Mouse (Mus musculus) forebrain, embryonic 11.5 days (tissue): ENCODE results near the gene Gm45213. TPM values are rescaled to one million over a fixed set of nuclear protein-coding genes. Genes with fewer than 3 reads are reported as not detected.

Experiments
- ATAC-seq: fragments of 200-750 bp; cut with Nextera tagmentation; replicated peaks from 2 replicates; pipeline ENCODE4 v1.8.0; 2017; ENCODE audit warnings: moderate TSS enrichment; ENCODE audit not compliant: low FRiP score
- DNase-seq: peaks from one replicate; pipeline ENCODE4 v3.0.0-alpha.2; 2017; ENCODE audit warnings: low spot score
- H3K27ac ChIP-seq: fragments of 300-500 bp; sonication (generic); 2 replicates; pipeline ENCODE4 v1.5.1; 2014; ENCODE audit warnings: low read depth, low read length
- H3K27me3 ChIP-seq: fragments of 300-500 bp; sonication (generic); 2 replicates; pipeline ENCODE4 v1.6.1; 2014; ENCODE audit warnings: mild to moderate bottlenecking, low read length, mixed read lengths; ENCODE audit not compliant: control insufficient read depth, insufficient read depth
- H3K36me3 ChIP-seq: fragments of 300-500 bp; sonication (generic); 2 replicates; pipeline ENCODE4 v1.6.1; 2014; ENCODE audit warnings: mild to moderate bottlenecking, low read length, moderate library complexity, mixed read lengths; ENCODE audit not compliant: control insufficient read depth, insufficient read depth
- H3K4me1 ChIP-seq: fragments of 300-500 bp; sonication (generic); replicated peaks from 2 replicates; pipeline ENCODE4 v1.6.1; 2014; ENCODE audit warnings: low read length, mixed read lengths; ENCODE audit not compliant: control insufficient read depth, insufficient read depth
- H3K4me2 ChIP-seq: fragments of 300-500 bp; sonication (generic); 2 replicates; pipeline ENCODE4 v1.6.1; 2014; ENCODE audit warnings: low read depth, mild to moderate bottlenecking, low read length, moderate library complexity, mixed read lengths; ENCODE audit not compliant: severe bottlenecking
- H3K4me3 ChIP-seq: fragments of 300-500 bp; sonication (generic); 2 replicates; pipeline ENCODE4 v1.5.1; 2014; ENCODE audit warnings: low read depth, low read length
- H3K9ac ChIP-seq: fragments of 300-500 bp; sonication (generic); 2 replicates; pipeline ENCODE4 v1.6.1; 2014; ENCODE audit warnings: low read length
- H3K9me3 ChIP-seq: fragments of 300-500 bp; sonication (generic); 2 replicates; pipeline ENCODE4 v1.6.1; 2016; ENCODE audit warnings: low read length, mixed read lengths; ENCODE audit not compliant: control insufficient read depth
- WGBS: fragments of 180-500 bp; shearing (Covaris S2); extraction: QIAGEN DNeasy Blood & Tissue Kit; methylation state at CpG from one replicate; pipeline ENCODE4 v1.1.7; 2014; 5-methylcytosine and 5-hydroxymethylcytosine counted together
- polyA plus RNA-seq: library from polyadenylated mRNA; unstranded; fragments of >200 nt; fragmentation: Nextera tagmentation; extraction: Ambion mirVana; gene quantifications from 2 replicates; pipeline ENCODE4 v1.2.1, GENCODE M21; 2014

The Gm45213 gene
- polyA plus RNA-seq, 1 experiment from 2014 or later = not detected

DNA sequence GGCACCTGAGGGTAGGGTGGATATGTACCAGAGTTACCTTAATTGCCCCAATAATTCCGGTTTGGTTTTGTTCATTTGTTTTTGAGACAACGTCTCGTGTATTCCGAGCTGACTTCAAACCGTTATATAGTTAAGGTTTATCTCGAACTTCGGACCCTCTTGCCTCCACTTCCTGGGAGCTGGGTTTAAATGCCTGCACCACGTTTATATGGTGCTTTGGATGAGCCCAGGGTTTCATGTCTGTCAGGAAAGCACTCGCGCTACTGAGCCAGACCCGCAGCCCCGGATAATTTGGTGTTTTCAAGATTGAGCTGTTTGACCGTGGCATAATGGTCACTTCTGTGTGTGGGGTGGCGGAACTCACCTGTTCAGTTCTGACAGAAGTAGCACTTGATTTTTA is 17.7 kb downstream of the Gm45213 start:
- Histone ChIP-seq H3K9ac (peak overlapping the region; percentile 93), H3K9me3 (no peaks in the 10 kb centered on the region), H3K4me2 (peak overlapping the region; percentile 82), H3K27ac (no peak overlapping the region), H3K36me3 (no peaks in the 10 kb centered on the region; the same call in 1 of the 2 replicates), H3K27me3 (no peaks in the 10 kb centered on the region), H3K4me1 (peaks cover 4% of the 10 kb centered on the region; the same call in 1 of the 2 replicates), H3K4me3 (peak overlapping the region; percentile 96)
- no peak for DNase-seq
- no peak for ATAC-seq
- 2% methylated on average over 14 of the region's 14 CpGs for WGBS

DNA sequence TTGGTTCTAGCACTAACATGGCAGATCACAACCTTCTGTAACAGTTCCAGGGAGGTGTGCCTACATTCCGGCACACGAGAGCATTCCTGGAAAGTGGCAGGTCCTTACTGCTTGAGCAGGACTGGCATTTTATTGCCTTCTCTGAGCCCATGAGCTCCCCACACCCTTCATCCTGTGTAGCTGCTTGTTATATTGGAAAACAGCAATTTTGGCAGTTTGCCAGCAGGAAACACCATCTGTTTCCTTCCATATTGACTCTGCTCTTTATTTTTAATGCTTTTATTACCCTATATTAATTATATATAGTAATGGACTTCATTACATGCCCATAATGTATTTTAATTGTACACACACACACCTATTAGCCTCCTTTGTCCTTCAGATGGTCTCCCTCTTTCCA is 33.0 kb downstream of the Gm45213 start:
- Histone ChIP-seq H3K4me2 (no peak overlapping the region), H3K27ac (no peak overlapping the region), H3K4me1 (peaks cover 2% of the 10 kb centered on the region; the same call in 1 of the 2 replicates), H3K4me3 (no peak overlapping the region), H3K9ac (no peak overlapping the region), H3K27me3 (no peaks in the 10 kb centered on the region), H3K36me3 (peaks cover 20% of the 10 kb centered on the region), H3K9me3 (no peaks in the 10 kb centered on the region)
- DNase-seq = no peak
- ATAC-seq = no peak
- 90% methylated on average over 2 of the region's 2 CpGs for WGBS

DNA sequence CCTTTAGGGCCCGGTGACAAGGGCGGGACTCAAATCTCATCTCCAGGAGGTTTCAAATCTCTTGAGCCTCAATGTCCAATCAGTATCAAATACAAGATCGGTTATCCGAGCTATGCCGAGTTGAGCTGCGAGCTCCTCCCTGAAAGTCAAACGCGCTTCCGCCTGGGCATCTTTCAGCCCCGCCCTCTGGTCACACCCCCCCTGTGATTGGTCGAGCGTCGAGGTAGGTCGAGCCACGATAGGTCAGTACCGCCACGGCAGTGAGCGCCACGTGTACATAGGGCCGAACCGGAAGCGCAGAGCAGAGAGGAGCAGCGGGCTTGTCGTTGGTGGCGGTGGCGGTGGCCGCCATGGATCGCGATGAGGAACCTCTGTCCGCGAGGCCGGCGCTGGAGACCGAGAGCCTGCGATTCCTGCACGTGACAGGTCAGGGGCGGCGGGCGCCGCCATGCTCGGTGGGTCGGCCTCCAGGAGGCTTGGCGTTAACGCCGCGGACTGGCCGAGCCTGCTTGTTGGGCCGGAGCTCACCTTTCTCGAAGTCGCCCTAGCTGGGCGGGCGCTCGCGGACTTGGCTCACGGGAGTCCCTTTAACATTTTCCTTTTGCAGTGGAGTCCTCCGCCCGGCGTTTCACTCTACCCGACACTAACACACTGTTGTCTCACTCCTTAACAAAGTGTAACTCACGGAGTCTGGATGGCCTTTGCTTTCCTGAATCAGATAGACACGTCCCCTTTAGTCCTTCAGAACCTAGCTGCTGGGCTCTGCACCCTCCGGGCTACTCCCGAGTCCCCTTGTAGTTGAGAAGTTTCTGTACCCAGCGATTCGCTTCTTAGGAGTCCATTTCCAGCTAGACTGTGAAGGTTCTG is 36.2 kb downstream of the Gm45213 start, which contains the start of gene Selenos:
TSS of gene Selenos (plus strand) at position 286 of the 867 bp plus-strand sequence.
- H3K27me3 ChIP-seq = no peaks in the 10 kb centered on the region
- under 1% methylated on average over 65 of the region's 65 CpGs for WGBS
- peak within 1 kb of the TSS; percentile 62 for H3K4me3 ChIP-seq
- H3K9me3 ChIP-seq = no peaks in the 10 kb centered on the region
- H3K9ac ChIP-seq = peak within 1 kb of the TSS; percentile 50
- peak; percentile 100 for ATAC-seq
- peak within 1 kb of the TSS; percentile 82 for H3K4me2 ChIP-seq
- DNase-seq = peak; percentile 97
- H3K36me3 ChIP-seq = peaks cover 13% of the 10 kb centered on the region
- peaks cover 2% of the 10 kb centered on the region; the same call in 1 of the 2 replicates for H3K4me1 ChIP-seq
- peak within 1 kb of the TSS; percentile 9; the same call in 1 of the 2 replicates for H3K27ac ChIP-seq

DNA sequence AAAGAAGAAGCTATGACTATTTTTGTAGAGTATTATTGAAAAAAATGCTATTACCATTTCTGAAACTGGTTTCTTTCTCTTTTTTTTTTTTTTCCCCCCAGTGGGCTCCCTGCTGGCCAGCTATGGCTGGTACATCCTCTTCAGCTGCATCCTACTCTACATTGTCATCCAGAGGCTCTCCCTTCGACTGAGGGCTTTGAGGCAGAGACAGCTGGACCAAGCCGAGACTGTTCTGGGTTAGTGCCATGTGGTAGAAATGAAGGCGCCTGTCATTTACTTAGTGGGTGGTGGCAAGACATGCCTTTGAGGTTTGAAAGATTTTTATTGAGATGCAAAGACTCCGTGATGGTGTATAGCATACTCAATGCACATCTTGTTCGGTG is 36.8 kb downstream of the Gm45213 start:
- Histone ChIP-seq H3K4me2 (peak overlapping the region; percentile 82), H3K9ac (peak overlapping the region; percentile 50), H3K27me3 (no peaks in the 10 kb centered on the region), H3K4me3 (peak overlapping the region; percentile 62), H3K27ac (no peak overlapping the region), H3K9me3 (no peaks in the 10 kb centered on the region), H3K4me1 (peaks cover 2% of the 10 kb centered on the region; the same call in 1 of the 2 replicates), H3K36me3 (peaks cover 9% of the 10 kb centered on the region)
- 52% methylated on average over 5 of the region's 5 CpGs for WGBS
- ATAC-seq (no peak), DNase-seq (no peak)

DNA sequence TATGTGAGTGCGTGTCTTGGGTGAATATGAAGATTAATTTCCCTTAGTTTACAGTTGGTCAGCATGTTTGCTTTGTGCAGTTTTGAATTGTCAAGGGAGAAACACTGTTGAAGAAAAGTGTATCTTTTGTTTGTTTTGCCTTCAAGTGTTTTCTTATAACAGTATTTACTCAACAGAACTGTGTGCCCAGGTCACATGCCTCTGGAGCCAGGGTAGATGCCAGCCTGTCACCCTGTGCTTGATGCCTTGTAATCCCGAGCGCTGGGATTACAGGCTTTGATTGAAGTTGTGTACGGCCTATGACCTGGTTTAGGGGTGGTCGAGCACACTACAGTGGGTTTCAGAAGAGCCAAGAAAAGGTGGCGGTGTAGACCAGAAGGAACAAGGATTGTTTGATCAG is 40.4 kb downstream of the Gm45213 start:
- no peak overlapping the region for H3K4me2 ChIP-seq
- H3K9me3 ChIP-seq = no peaks in the 10 kb centered on the region
- peaks cover 2% of the 10 kb centered on the region; the same call in 1 of the 2 replicates for H3K4me1 ChIP-seq
- no peak overlapping the region for H3K9ac ChIP-seq
- H3K36me3 ChIP-seq = peaks cover 11% of the 10 kb centered on the region; the same call in 1 of the 2 replicates
- no peak for ATAC-seq
- no peak for DNase-seq
- H3K27ac ChIP-seq = no peak overlapping the region
- no peak overlapping the region for H3K4me3 ChIP-seq
- H3K27me3 ChIP-seq = no peaks in the 10 kb centered on the region
- WGBS = 90% methylated on average over 6 of the region's 6 CpGs

DNA sequence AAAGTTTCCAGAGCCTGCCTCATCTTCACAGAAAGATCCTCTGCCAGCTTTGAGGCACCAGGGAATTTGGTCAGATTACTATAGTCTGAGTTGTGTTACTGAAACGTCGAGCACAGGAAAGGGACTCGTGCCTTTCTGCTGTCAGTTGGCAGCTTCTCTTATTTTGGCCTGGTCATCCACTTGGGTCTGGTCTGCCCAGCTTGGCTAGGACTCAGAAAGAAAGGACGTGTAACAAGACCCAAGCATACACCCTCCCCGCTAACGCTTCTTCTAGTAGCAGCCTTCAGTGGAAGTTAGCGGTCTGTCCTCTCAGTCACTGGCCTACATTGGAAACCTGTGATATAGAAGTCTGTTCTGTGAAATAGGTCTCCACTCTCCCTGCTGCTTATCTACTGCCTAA is 41.1 kb downstream of the Gm45213 start:
- H3K9ac ChIP-seq = no peak overlapping the region
- no peak overlapping the region for H3K4me2 ChIP-seq
- DNase-seq (no peak), ATAC-seq (no peak)
- 91% methylated on average over 7 of the region's 7 CpGs for WGBS
- H3K4me3 ChIP-seq = no peak overlapping the region
- no peaks in the 10 kb centered on the region for H3K9me3 ChIP-seq
- H3K36me3 ChIP-seq = peaks cover 13% of the 10 kb centered on the region; the same call in 1 of the 2 replicates
- H3K27me3 ChIP-seq = no peaks in the 10 kb centered on the region
- H3K27ac ChIP-seq = no peak overlapping the region
- no peaks in the 10 kb centered on the region for H3K4me1 ChIP-seq

DNA sequence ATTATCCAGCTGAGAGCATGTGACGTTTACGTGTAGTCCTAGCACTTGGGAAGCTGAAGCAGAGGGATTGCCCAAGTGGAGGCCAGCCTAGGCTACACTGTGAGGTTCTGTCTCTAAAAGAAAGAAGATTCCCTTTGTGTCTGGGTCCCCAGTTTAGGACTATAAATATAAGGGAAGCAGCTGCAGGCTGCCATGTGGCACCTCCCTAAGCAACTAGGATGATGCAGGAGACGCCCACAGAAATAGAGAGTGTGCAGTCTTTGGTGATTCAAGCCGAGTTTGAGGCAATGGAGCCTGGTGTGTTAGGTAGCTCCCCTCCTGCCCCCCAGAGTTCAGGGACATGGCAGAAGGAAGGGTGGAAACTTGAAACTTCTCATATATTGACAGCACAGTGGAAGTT is 44.2 kb downstream of the Gm45213 start:
- 93% methylated on average over 4 of the region's 4 CpGs for WGBS
- no peaks in the 10 kb centered on the region for H3K4me1 ChIP-seq
- ATAC-seq = no peak
- H3K36me3 ChIP-seq = peaks cover 13% of the 10 kb centered on the region; the same call in 1 of the 2 replicates
- no peak overlapping the region for H3K4me3 ChIP-seq
- H3K27ac ChIP-seq = no peak overlapping the region
- DNase-seq = no peak
- H3K27me3 ChIP-seq = no peaks in the 10 kb centered on the region
- H3K9ac ChIP-seq = no peak overlapping the region
- no peak overlapping the region for H3K4me2 ChIP-seq
- H3K9me3 ChIP-seq = no peaks in the 10 kb centered on the region

DNA sequence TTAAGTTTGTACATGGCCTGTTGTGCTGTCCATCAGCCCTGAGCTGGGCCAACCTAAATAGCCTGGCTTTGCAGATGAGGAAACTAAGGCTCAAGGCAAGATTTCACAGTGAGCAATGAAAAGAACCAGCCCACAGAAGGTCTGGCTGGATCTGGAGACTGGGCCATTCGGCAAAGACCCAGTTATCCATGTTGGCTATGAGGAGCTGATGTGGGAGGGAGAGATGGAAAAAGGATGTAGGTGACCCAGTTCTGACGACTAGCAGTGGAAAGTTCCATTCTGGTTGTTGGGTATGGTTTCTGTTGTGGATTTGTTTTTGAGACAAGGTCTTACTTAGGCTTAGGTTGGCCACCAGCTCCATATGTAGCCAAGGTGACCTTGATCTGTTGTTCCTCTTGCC is 44.7 kb downstream of the Gm45213 start:
- Histone ChIP-seq H3K4me2 (no peak overlapping the region), H3K9ac (no peak overlapping the region), H3K27me3 (no peaks in the 10 kb centered on the region), H3K27ac (no peak overlapping the region), H3K4me3 (no peak overlapping the region), H3K4me1 (no peaks in the 10 kb centered on the region), H3K9me3 (no peaks in the 10 kb centered on the region), H3K36me3 (peaks cover 13% of the 10 kb centered on the region; the same call in 1 of the 2 replicates)
- no peak for ATAC-seq
- WGBS = 90% methylated on average over 2 of the region's 2 CpGs
- no peak for DNase-seq
